Mouse (Mus musculus) left cerebral cortex, adult 18-20 months (tissue): ENCODE results near the gene Ppp1r37. TPM values are rescaled to one million over a fixed set of nuclear protein-coding genes. Genes with fewer than 3 reads are reported as not detected.
"Not testable (repeated sequence)": the region's sequence is repeated elsewhere in the genome, so short reads cannot be mapped to it uniquely, and the experiment has no call there.

Source experiments
- DNase-seq, 2 experiments: peaks; one replicate each; pipeline ENCODE4 v3.0.0; 2021 to 2022; ENCODE audit warnings: low spot score in 2 of 2, mixed read lengths in 1 of 2
- total RNA-seq, 2 experiments: library from RNA; stranded (reverse); gene quantifications; 2 replicates each; pipeline ENCODE4 v1.2.3; 2021

Gene Ppp1r37
- total RNA-seq, 2 experiments from 2014 or later = 139 to 147 TPM

- no peak for DNase-seq
These were observed 21.2 kb downstream of the Ppp1r37 start for GRCm38 (mm10) chr7:19541681-19542154.

GRCm38 (mm10) chr7:19540771-19541566 is 21.9 kb downstream of the Ppp1r37 start:
- DNase-seq = no peak

- no peak for DNase-seq
These were observed 28.2 kb downstream of the Ppp1r37 start for GRCm38 (mm10) chr7:19534676-19535075.

GRCm38 (mm10) chr7:19532240-19532639 is 30.6 kb downstream of the Ppp1r37 start:
- DNase-seq = no peak

- DNase-seq = no peak
These were observed 31.8 kb downstream of the Ppp1r37 start for GRCm38 (mm10) chr7:19531077-19531476.

- no peak for DNase-seq
These were observed 37.8 kb downstream of the Ppp1r37 start for GRCm38 (mm10) chr7:19525105-19525481.

GRCm38 (mm10) chr7:19524420-19525104 is 38.3 kb downstream of the Ppp1r37 start:
- no peak for DNase-seq

- peak; percentile 60 to 64 for DNase-seq
These were observed 39.0 kb downstream of the Ppp1r37 start for GRCm38 (mm10) chr7:19523757-19524419.

GRCm38 (mm10) chr7:19523017-19523756 is 39.7 kb downstream of the Ppp1r37 start:
- peak in 1 of 2 experiments; percentile 29 for DNase-seq

- DNase-seq = no peak
These were observed 42.8 kb downstream of the Ppp1r37 start for GRCm38 (mm10) chr7:19520032-19520431.

GRCm38 (mm10) chr7:19517652-19518365 is 45.1 kb downstream of the Ppp1r37 start, which contains the start of gene Nkpd1:
Gene Nkpd1, plus strand, starts transcription at chr7:19517838.
- DNase-seq = no peak

GRCm38 (mm10) chr7:19512353-19512752 is 50.5 kb downstream of the Ppp1r37 start:
- DNase-seq = no peak

GRCm38 (mm10) chr7:19511934-19512333 is 50.9 kb downstream of the Ppp1r37 start:
- not testable (repeated sequence) for DNase-seq

- no peak for DNase-seq
These were observed 53.1 kb downstream of the Ppp1r37 start for GRCm38 (mm10) chr7:19509786-19510185.

- no peak for DNase-seq
These were observed 53.8 kb downstream of the Ppp1r37 start for GRCm38 (mm10) chr7:19508924-19509568.

GRCm38 (mm10) chr7:19508150-19508923 is 54.5 kb downstream of the Ppp1r37 start, which contains the start of the genes Bloc1s3 and Trappc6a:
Gene Bloc1s3, minus strand, starts transcription at chr7:19508367.
Gene Trappc6a, plus strand, starts transcription at chr7:19508395.
- DNase-seq = peak; percentile 91 to 94

GRCm38 (mm10) chr7:19507612-19507981 is 55.3 kb downstream of the Ppp1r37 start:
- no peak for DNase-seq

- peak in 1 of 2 experiments; percentile 37 for DNase-seq
These were observed 55.8 kb downstream of the Ppp1r37 start for GRCm38 (mm10) chr7:19506969-19507611.
